Mouse (Mus musculus) layer of hippocampus, postnatal 14 days (tissue): ENCODE data around the gene Htr1d. TPM values are rescaled to one million over a fixed set of nuclear protein-coding genes. Genes with fewer than 3 reads are reported as not detected.

Experiments
- total RNA-seq, 2 experiments: library from RNA; stranded (reverse); gene quantifications; 2 replicates each; pipeline ENCODE4 v1.2.3; 2021

The Htr1d gene
- total RNA-seq, 2 experiments from 2014 or later: 1.1 to 1.2 TPM

Other genes starting within 250 kb of the Htr1d start
- gene Asap3, start 217.2 kb upstream of the Htr1d start, total RNA-seq: 1 to 10 TPM; 5.1 to 6.0 TPM
- gene Tcea3, start 175.8 kb upstream of the Htr1d start, total RNA-seq: under 1 TPM; 0.31 to 0.44 TPM
- 10 to 100 TPM; 69.9 to 74.4 TPM for gene Zfp46, start 138.8 kb upstream of the Htr1d start, total RNA-seq
- gene Hnrnpr, start 112.6 kb upstream of the Htr1d start, total RNA-seq: 10 to 100 TPM; 97.3 to 99.9 TPM
- gene 6030445D17Rik, start 38.7 kb downstream of the Htr1d start, total RNA-seq: under 1 TPM; 0.55 to 0.88 TPM
- gene Luzp1, start 46.2 kb downstream of the Htr1d start, total RNA-seq: 10 to 100 TPM; 66.5 to 68.6 TPM
- gene Kdm1a, start 179.2 kb downstream of the Htr1d start, total RNA-seq: 100 to 1,000 TPM; 109 to 114 TPM
- gene Tex46, start 186.9 kb downstream of the Htr1d start, total RNA-seq: not detected
- under 1 TPM; 0.18 to 0.24 TPM for gene Lactbl1, start 199.1 kb downstream of the Htr1d start, total RNA-seq